Mouse (Mus musculus) kidney, postnatal 0 days (tissue): ENCODE data around the gene Ephb1. TPM values are rescaled to one million over a fixed set of nuclear protein-coding genes. Genes with fewer than 3 reads are reported as not detected.

ENCODE experiments used
- ATAC-seq: fragments of 200-750 bp; cut with Nextera tagmentation; replicated peaks from 2 replicates; pipeline ENCODE4 v1.8.0; 2017; ENCODE audit warnings: low read depth, moderate number of reproducible peaks, moderate TSS enrichment, moderate library complexity; ENCODE audit not compliant: low FRiP score
- DNase-seq: peaks from one replicate; pipeline ENCODE4 v3.0.0-alpha.2; 2016; ENCODE audit warnings: low spot score
- H3K27ac ChIP-seq: fragments of 300-500 bp; sonication (generic); 2 replicates; pipeline ENCODE4 v1.5.1; 2014; ENCODE audit warnings: mild to moderate bottlenecking
- H3K27me3 ChIP-seq: fragments of 300-500 bp; sonication (generic); 2 replicates; pipeline ENCODE4 v1.6.1; 2014; ENCODE audit warnings: low read length, mixed read lengths; ENCODE audit not compliant: insufficient read depth
- H3K36me3 ChIP-seq: fragments of 300-500 bp; sonication (generic); 2 replicates; pipeline ENCODE4 v1.6.1; 2014; ENCODE audit warnings: low read length, mixed read lengths; ENCODE audit not compliant: insufficient read depth
- H3K4me1 ChIP-seq: fragments of 300-500 bp; sonication (generic); replicated peaks from 2 replicates; pipeline ENCODE4 v1.6.1; 2014; ENCODE audit warnings: antibody characterized with exemption, low read length, mixed read lengths; ENCODE audit not compliant: insufficient read depth
- H3K4me2 ChIP-seq: fragments of 300-500 bp; sonication (generic); 2 replicates; pipeline ENCODE4 v1.6.1; 2014; ENCODE audit warnings: mild to moderate bottlenecking, low read length, moderate library complexity, mixed read lengths
- H3K4me3 ChIP-seq: fragments of 300-500 bp; sonication (generic); replicated peaks from 2 replicates; pipeline ENCODE4 v1.5.1; 2014; ENCODE audit warnings: low read depth, low read length
- H3K9ac ChIP-seq: fragments of 300-500 bp; sonication (generic); 2 replicates; pipeline ENCODE4 v1.6.1; 2014; ENCODE audit warnings: low read depth, low read length
- H3K9me3 ChIP-seq: fragments of 300-500 bp; sonication (generic); replicated peaks from 2 replicates; pipeline ENCODE4 v1.6.1; 2016; ENCODE audit warnings: low read length, inconsistent platforms, mixed read lengths
- CTCF ChIP-seq: IDR thresholded peaks from 2 replicates; pipeline ENCODE4 v1.5.1; 2016; ENCODE audit warnings: antibody characterized with exemption, low read depth, mild to moderate bottlenecking, moderate library complexity
- WGBS: fragments of 180-500 bp; shearing (Covaris S2); extraction: QIAGEN DNeasy Blood & Tissue Kit; methylation state at CpG from one replicate; pipeline ENCODE4 v1.1.7; 2014; 5-methylcytosine and 5-hydroxymethylcytosine counted together
- polyA plus RNA-seq: library from polyadenylated mRNA; unstranded; fragments of >200 nt; fragmentation: Nextera tagmentation; extraction: Ambion mirVana; gene quantifications from 2 replicates; pipeline ENCODE4 v1.2.1, GENCODE M21; 2015

The Ephb1 gene
- polyA plus RNA-seq, 1 experiment from 2014 or later: 4.2 TPM

GRCm38 (mm10) chr9:102029661-102030060 lies 324.8 kb downstream of the Ephb1 start:
- Histone ChIP-seq H3K4me3 (no peak overlapping the region), H3K9me3 (no peaks in the 10 kb centered on the region), H3K4me1 (no peaks in the 10 kb centered on the region), H3K27me3 (no peaks in the 10 kb centered on the region), H3K9ac (no peak overlapping the region), H3K36me3 (no peaks in the 10 kb centered on the region), H3K27ac (no peak overlapping the region), H3K4me2 (no peak overlapping the region)
- TF ChIP-seq CTCF: no peak
- WGBS: 77% methylated on average over 7 of the region's 7 CpGs
- ATAC-seq (no peak), DNase-seq (no peak)

GRCm38 (mm10) chr9:102026136-102026535 lies 328.4 kb downstream of the Ephb1 start:
- Histone ChIP-seq H3K4me2 (no peak overlapping the region), H3K4me3 (no peak overlapping the region), H3K36me3 (no peaks in the 10 kb centered on the region), H3K9ac (no peak overlapping the region), H3K27me3 (no peaks in the 10 kb centered on the region), H3K27ac (no peak overlapping the region), H3K9me3 (no peaks in the 10 kb centered on the region), H3K4me1 (no peaks in the 10 kb centered on the region)
- ATAC-seq (no peak), DNase-seq (no peak)
- 66% methylated on average over 2 of the region's 2 CpGs for WGBS
- TF ChIP-seq CTCF: no peak

- no peak for TF ChIP-seq CTCF
- DNase-seq: no peak
- Histone ChIP-seq H3K4me3 (no peak overlapping the region), H3K9ac (no peak overlapping the region), H3K4me1 (no peaks in the 10 kb centered on the region), H3K9me3 (no peaks in the 10 kb centered on the region), H3K4me2 (no peak overlapping the region), H3K36me3 (no peaks in the 10 kb centered on the region), H3K27me3 (no peaks in the 10 kb centered on the region), H3K27ac (no peak overlapping the region)
- ATAC-seq: no peak
- 87% methylated on average over 6 of the region's 6 CpGs for WGBS
These were observed 329.4 kb downstream of the Ephb1 start for GRCm38 (mm10) chr9:102025141-102025540.

- no peak for DNase-seq
- no peak overlapping the region for H3K9ac ChIP-seq
These were observed 339.0 kb downstream of the Ephb1 start for GRCm38 (mm10) chr9:102015516-102015915.

GRCm38 (mm10) chr9:102007706-102008105 lies 346.8 kb downstream of the Ephb1 start:
- H3K4me3 ChIP-seq: no peak overlapping the region
- DNase-seq (no peak), ATAC-seq (no peak)
- WGBS: 75% methylated on average over 10 of the region's 10 CpGs
- no peak for TF ChIP-seq CTCF
- no peaks in the 10 kb centered on the region for H3K36me3 ChIP-seq
- H3K9ac ChIP-seq: no peak overlapping the region
- H3K27me3 ChIP-seq: no peaks in the 10 kb centered on the region
- H3K4me2 ChIP-seq: no peak overlapping the region
- no peak overlapping the region for H3K27ac ChIP-seq
- H3K9me3 ChIP-seq: no peaks in the 10 kb centered on the region
- H3K4me1 ChIP-seq: no peaks in the 10 kb centered on the region

More at GRCm38 (mm10) chr9:102015516-102015915, 339.0 kb downstream of the Ephb1 start:
- TF ChIP-seq CTCF: no peak
- no peaks in the 10 kb centered on the region for H3K36me3 ChIP-seq
- no peak overlapping the region for H3K27ac ChIP-seq
- ATAC-seq: no peak
- no peaks in the 10 kb centered on the region for H3K4me1 ChIP-seq
- no peak overlapping the region for H3K4me2 ChIP-seq
- no peaks in the 10 kb centered on the region for H3K9me3 ChIP-seq
- H3K27me3 ChIP-seq: no peaks in the 10 kb centered on the region
- no peak overlapping the region for H3K4me3 ChIP-seq

GRCm38 (mm10) chr9:102006539-102006938 lies 348.0 kb downstream of the Ephb1 start:
- H3K27ac ChIP-seq: no peak overlapping the region
- no peak overlapping the region for H3K4me2 ChIP-seq
- H3K27me3 ChIP-seq: no peaks in the 10 kb centered on the region
- ATAC-seq: 0 out of 2 replicates have a peak, but pooled peaks have one; percentile 17
- no peak overlapping the region for H3K9ac ChIP-seq
- no peaks in the 10 kb centered on the region for H3K36me3 ChIP-seq
- H3K4me1 ChIP-seq: no peaks in the 10 kb centered on the region
- no peaks in the 10 kb centered on the region for H3K9me3 ChIP-seq
- 66% methylated on average over 2 of the region's 2 CpGs for WGBS
- peak; percentile 5 for DNase-seq
- H3K4me3 ChIP-seq: no peak overlapping the region
- peak; percentile 65 for TF ChIP-seq CTCF

GRCm38 (mm10) chr9:102002920-102003319 lies 351.6 kb downstream of the Ephb1 start:
- ATAC-seq: no peak
- no peak overlapping the region for H3K9ac ChIP-seq
- no peak for TF ChIP-seq CTCF
- no peak overlapping the region for H3K4me2 ChIP-seq
- H3K4me3 ChIP-seq: no peak overlapping the region
- H3K4me1 ChIP-seq: no peaks in the 10 kb centered on the region
- DNase-seq: peak; percentile 26
- no peaks in the 10 kb centered on the region for H3K36me3 ChIP-seq
- no peaks in the 10 kb centered on the region for H3K9me3 ChIP-seq
- WGBS: 30% methylated on average over 5 of the region's 5 CpGs
- no peaks in the 10 kb centered on the region for H3K27me3 ChIP-seq
- H3K27ac ChIP-seq: no peak overlapping the region
